Mouse (Mus musculus) heart, embryonic 11.5 days (tissue): Measurements from ENCODE around the gene Egln2. TPM values are rescaled to one million over a fixed set of nuclear protein-coding genes. Genes with fewer than 3 reads are reported as not detected.

Experiments used
- ATAC-seq: fragments of 200-750 bp; cut with Nextera tagmentation; replicated peaks from 2 replicates; pipeline ENCODE4 v1.8.0; 2017; ENCODE audit warnings: moderate library complexity; ENCODE audit not compliant: insufficient number of reproducible peaks, low FRiP score, low TSS enrichment
- H3K27ac ChIP-seq: fragments of 300-500 bp; sonication (generic); 2 replicates; pipeline ENCODE4 v1.5.1; 2014; ENCODE audit warnings: mild to moderate bottlenecking, low read depth, low read length
- H3K27me3 ChIP-seq: fragments of 300-500 bp; sonication (generic); 2 replicates; pipeline ENCODE4 v1.6.1; 2014; ENCODE audit warnings: mild to moderate bottlenecking, low read length, mixed read lengths; ENCODE audit not compliant: control insufficient read depth, insufficient read depth
- H3K36me3 ChIP-seq: fragments of 300-500 bp; sonication (generic); 2 replicates; pipeline ENCODE4 v1.6.1; 2014; ENCODE audit warnings: mild to moderate bottlenecking, low read length, moderate library complexity, mixed read lengths; ENCODE audit not compliant: control insufficient read depth, insufficient read depth
- H3K4me1 ChIP-seq: fragments of 300-500 bp; sonication (generic); 2 replicates; pipeline ENCODE4 v1.6.1; 2014; ENCODE audit warnings: low read length; ENCODE audit not compliant: control insufficient read depth, insufficient read depth
- H3K4me2 ChIP-seq: fragments of 300-500 bp; sonication (generic); 2 replicates; pipeline ENCODE4 v1.6.1; 2014; ENCODE audit warnings: mild to moderate bottlenecking, moderate library complexity
- H3K4me3 ChIP-seq: fragments of 300-500 bp; sonication (generic); 2 replicates; pipeline ENCODE4 v1.5.1; 2014; ENCODE audit warnings: low read depth, low read length
- H3K9ac ChIP-seq: fragments of 300-500 bp; sonication (generic); 2 replicates; pipeline ENCODE4 v1.6.1; 2014; ENCODE audit warnings: mild to moderate bottlenecking, low read depth, low read length, moderate library complexity
- H3K9me3 ChIP-seq: fragments of 300-500 bp; sonication (generic); replicated peaks from 2 replicates; pipeline ENCODE4 v1.6.1; 2016; ENCODE audit warnings: low read length; ENCODE audit not compliant: control insufficient read depth
- WGBS: fragments of 180-500 bp; shearing (Covaris S2); extraction: QIAGEN DNeasy Blood & Tissue Kit; methylation state at CpG from one replicate; pipeline ENCODE4 v1.1.7; 2014; ENCODE audit not compliant: insufficient replicate concordance; 5-methylcytosine and 5-hydroxymethylcytosine counted together
- polyA plus RNA-seq: library from polyadenylated mRNA; unstranded; fragments of >200 nt; fragmentation: Nextera tagmentation; extraction: Ambion mirVana; gene quantifications from 2 replicates; pipeline ENCODE4 v1.2.1, GENCODE M21; 2014

The Egln2 gene
- polyA plus RNA-seq, 1 experiment from 2014 or later = 27.4 TPM

DNA sequence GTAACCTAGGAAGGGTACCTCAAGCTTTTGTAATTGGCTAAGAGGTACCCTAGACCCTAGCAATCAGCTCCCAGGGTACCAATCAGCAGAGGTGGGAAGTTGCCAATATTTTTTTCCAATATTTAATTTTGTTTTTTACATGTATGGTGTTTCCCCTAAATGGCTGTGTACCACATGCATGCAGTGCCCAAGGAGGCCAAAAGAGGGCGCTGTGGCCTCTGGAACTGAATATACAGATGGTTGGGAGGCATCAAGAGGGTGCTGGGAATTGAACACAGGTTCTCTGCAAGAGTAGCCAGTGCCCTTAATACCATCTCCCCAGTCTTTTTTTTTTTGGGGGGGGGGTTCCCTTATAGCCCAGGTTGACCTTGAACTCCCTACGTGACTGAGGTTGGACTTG, 35.2 kb downstream of the Egln2 start:
- Histone ChIP-seq H3K27me3 (no peaks in the 10 kb centered on the region), H3K9ac (no peak overlapping the region)
- no peak for ATAC-seq

DNA sequence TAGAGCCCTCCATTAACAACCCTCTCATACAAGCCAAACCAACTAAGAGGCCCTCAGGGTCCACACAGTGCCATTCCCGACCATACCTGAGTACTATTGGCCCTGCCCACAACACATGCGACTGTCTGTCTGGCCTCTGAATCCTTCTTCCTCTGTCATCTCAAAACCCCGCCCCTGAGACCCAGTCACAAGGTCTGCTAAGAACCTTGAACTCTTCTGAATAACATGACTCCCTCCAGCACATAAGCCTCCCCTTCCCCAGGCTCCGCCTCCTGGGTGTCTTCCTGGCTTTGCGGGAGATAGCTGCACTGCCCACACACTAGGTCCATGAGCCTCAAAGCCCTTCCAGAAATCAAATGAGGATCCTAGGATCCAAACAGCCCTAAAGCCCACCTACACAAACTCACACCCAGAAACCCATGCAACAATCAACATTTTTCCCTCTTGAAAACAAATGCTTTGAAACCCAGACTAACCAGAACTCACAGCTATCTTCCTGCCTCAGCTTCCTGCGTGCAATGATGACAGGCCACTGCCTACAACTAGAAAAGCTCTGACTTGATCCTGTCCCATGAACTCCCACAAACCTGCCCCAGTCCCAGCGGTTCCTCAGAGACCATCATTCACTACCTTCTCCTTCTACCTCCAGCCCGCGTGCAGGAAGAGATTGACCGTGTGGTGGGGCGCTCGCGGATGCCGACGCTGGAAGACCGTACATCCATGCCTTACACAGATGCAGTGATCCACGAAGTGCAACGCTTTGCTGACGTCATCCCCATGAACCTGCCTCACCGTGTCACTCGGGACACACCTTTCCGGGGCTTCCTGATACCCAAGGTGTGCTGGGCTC, 35.9 kb downstream of the Egln2 start:
- no peak overlapping the region for H3K9ac ChIP-seq
- no peaks in the 10 kb centered on the region; the same call in 1 of the 2 replicates for H3K9me3 ChIP-seq
- WGBS = 80% methylated on average over 22 of the region's 22 CpGs
- H3K27me3 ChIP-seq = no peaks in the 10 kb centered on the region
- no peak overlapping the region for H3K27ac ChIP-seq
- H3K4me1 ChIP-seq = no peaks in the 10 kb centered on the region
- H3K36me3 ChIP-seq = no peaks in the 10 kb centered on the region
- no peak for ATAC-seq
- no peak overlapping the region for H3K4me2 ChIP-seq
- H3K4me3 ChIP-seq = no peak overlapping the region

More for the DNA sequence above, 35.2 kb downstream of the Egln2 start:
- Histone ChIP-seq H3K4me3 (no peak overlapping the region), H3K9me3 (no peaks in the 10 kb centered on the region; the same call in 1 of the 2 replicates), H3K4me1 (no peaks in the 10 kb centered on the region), H3K36me3 (no peaks in the 10 kb centered on the region), H3K27ac (no peak overlapping the region), H3K4me2 (no peak overlapping the region)
- WGBS = 64% methylated on average over 2 of the region's 2 CpGs

DNA sequence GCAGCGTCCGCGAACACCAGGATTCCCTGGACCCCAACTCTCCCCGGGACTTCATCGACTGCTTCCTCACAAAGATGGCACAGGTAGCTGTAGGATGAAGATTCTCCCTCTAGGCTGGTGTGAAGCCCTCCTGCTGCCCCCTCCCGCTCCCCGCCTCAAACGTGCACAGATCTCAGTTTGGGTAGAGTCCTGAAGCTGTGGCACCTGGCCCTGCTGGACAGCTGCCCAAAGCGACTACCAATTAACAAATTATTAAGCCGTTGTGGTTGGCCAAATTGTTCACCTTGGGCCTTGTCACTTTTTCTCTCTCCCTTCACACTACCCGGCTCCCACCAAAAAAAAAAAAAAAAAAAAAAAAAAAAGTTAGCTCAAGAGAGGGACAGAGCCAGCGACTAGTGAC, 36.8 kb downstream of the Egln2 start:
- no peaks in the 10 kb centered on the region for H3K27me3 ChIP-seq
- H3K9ac ChIP-seq = no peak overlapping the region
- WGBS = 82% methylated on average over 12 of the region's 12 CpGs
- H3K4me3 ChIP-seq = no peak overlapping the region
- no peak for ATAC-seq
- H3K4me1 ChIP-seq = no peaks in the 10 kb centered on the region
- H3K9me3 ChIP-seq = no peaks in the 10 kb centered on the region; the same call in 1 of the 2 replicates
- no peak overlapping the region for H3K27ac ChIP-seq
- no peak overlapping the region for H3K4me2 ChIP-seq
- H3K36me3 ChIP-seq = no peaks in the 10 kb centered on the region

DNA sequence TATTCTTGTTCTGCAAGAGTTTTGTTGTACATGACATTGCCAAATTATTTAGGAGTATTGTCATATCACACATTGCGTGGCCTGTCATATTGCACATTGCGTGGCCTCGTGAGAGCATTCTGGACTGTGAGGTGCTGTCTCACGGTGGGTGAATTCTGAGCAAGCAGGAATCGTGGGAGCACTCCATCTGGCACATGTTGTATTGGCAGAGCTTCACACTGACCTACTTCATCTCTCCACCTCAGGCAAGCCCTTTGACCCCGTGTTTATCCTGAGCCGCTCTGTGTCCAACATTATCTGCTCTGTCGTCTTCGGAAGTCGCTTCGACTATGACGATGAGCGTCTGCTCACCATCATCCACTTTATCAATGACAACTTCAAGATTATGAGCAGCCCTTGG, 37.7 kb downstream of the Egln2 start:
- Histone ChIP-seq H3K27ac (no peak overlapping the region), H3K27me3 (no peaks in the 10 kb centered on the region), H3K4me2 (no peak overlapping the region), H3K4me1 (no peaks in the 10 kb centered on the region), H3K4me3 (no peak overlapping the region), H3K9me3 (no peaks in the 10 kb centered on the region; the same call in 1 of the 2 replicates), H3K36me3 (no peaks in the 10 kb centered on the region), H3K9ac (no peak overlapping the region)
- WGBS = 61% methylated on average over 13 of the region's 13 CpGs
- no peak for ATAC-seq

DNA sequence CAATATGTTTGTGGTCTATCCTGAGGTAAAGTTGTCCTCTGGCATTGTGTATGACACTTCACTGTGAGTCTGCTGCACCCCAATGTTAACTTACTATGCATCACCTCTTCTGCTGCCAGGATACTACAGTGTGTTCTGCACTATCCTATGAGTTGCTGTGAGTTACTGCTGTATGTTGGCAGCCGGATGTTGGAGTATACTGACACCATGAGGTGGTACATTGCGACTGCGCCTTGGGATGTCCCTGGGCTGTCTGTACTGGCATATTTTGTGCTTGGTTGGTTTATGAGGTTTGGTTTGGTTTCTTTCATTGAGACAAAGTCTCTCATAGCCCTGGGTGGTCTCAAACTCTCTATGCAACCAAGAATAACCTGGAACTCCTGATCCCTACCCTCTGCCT, 38.4 kb downstream of the Egln2 start:
- H3K4me1 ChIP-seq = no peaks in the 10 kb centered on the region
- WGBS = 53% methylated on average over 3 of the region's 3 CpGs
- H3K4me2 ChIP-seq = no peak overlapping the region
- no peaks in the 10 kb centered on the region for H3K27me3 ChIP-seq
- H3K27ac ChIP-seq = no peak overlapping the region
- H3K4me3 ChIP-seq = no peak overlapping the region
- no peaks in the 10 kb centered on the region; the same call in 1 of the 2 replicates for H3K9me3 ChIP-seq
- no peak overlapping the region for H3K9ac ChIP-seq
- no peak for ATAC-seq
- H3K36me3 ChIP-seq = no peaks in the 10 kb centered on the region

DNA sequence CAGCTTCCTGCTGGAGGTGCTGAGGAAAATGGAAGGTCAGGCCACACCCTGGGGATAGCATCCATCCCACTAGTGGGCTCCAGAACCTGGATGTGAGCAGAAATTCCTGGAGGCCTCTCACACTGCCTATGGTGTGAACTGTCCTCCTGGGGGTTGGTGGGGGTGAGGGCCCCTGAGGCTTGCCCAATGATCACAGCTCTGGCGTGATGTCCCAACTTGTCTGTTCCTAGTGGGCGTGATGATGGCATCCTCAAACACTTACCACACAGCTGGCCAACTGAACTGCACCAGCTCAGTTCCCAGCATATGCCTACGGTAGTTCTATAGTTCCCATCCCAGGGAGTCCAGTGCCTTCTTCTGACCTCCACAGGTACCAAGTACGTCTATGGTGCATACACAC, 41.6 kb downstream of the Egln2 start:
- H3K4me3 ChIP-seq = no peak overlapping the region
- no peak overlapping the region for H3K9ac ChIP-seq
- ATAC-seq = no peak
- no peaks in the 10 kb centered on the region for H3K9me3 ChIP-seq
- H3K36me3 ChIP-seq = no peaks in the 10 kb centered on the region
- no peaks in the 10 kb centered on the region for H3K4me1 ChIP-seq
- H3K27ac ChIP-seq = no peak overlapping the region
- H3K4me2 ChIP-seq = no peak overlapping the region
- WGBS = 84% methylated on average over 4 of the region's 4 CpGs
- no peaks in the 10 kb centered on the region for H3K27me3 ChIP-seq

DNA sequence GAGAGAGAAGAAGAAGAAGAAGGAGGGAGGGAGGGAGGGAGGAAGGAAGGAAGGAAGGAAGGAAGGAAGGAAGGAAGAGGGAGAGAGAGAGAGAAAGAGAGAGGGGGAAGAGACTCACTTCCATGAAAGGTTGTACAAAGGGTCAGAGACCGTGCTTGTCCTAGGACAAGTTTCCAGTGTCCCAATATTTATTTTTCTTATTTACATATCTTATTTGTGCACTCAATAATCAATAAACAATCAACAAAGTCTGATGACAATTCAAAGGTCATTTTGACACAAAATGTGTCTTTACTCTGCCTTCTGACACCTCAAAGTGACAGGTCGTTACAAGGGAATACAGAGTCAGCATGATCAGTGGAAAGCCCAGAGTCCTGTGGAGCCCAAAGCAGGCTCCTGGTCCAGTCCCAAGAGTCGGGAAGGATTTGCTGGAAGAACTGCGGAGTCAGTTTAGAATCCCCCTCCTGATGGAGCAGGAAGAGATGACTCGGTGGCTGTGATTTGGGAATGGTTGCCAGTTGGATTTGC, 42.2 kb downstream of the Egln2 start:
- Histone ChIP-seq H3K9ac (no peak overlapping the region), H3K4me3 (no peak overlapping the region), H3K4me2 (no peak overlapping the region), H3K4me1 (no peaks in the 10 kb centered on the region), H3K9me3 (no peaks in the 10 kb centered on the region), H3K36me3 (no peaks in the 10 kb centered on the region), H3K27me3 (no peaks in the 10 kb centered on the region), H3K27ac (no peak overlapping the region)
- 68% methylated on average over 5 of the region's 5 CpGs for WGBS
- ATAC-seq = no peak

DNA sequence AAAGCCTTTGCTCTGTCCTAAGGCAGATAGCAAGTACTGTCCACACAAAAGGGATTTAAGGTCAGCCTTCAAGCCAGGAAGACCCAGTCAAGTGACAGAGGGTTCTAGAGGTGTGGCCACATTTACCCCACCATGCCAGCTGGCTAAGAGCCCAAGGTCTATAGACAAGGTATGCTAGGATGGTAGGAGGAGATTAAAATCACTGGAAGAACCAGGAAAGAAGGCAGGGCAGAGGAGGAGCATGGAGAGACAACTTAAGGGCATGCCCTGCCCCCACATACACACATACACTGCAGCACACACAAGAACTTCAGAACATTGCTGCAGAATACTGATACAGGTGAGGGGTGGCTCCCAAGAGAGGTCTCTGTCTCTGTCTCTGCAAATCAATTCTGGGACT, 46.9 kb downstream of the Egln2 start, which contains the start of gene Cyp2f2:
Cyp2f2 (plus strand) TSS at position 234 of the 400 bp plus-strand sequence.
- Histone ChIP-seq H3K27me3 (no peaks in the 10 kb centered on the region), H3K9ac (no peak within 1 kb of the TSS), H3K4me1 (no peaks in the 10 kb centered on the region), H3K9me3 (no peaks in the 10 kb centered on the region), H3K4me2 (no peak within 1 kb of the TSS), H3K36me3 (no peaks in the 10 kb centered on the region), H3K27ac (no peak within 1 kb of the TSS), H3K4me3 (no peak within 1 kb of the TSS)
- no peak for ATAC-seq
